Mouse (Mus musculus) embryonic facial prominence, embryonic 10.5 days (tissue): ENCODE measurements at regions not wholly inside any gene's neighbourhood (a gene's known extent, or its start where the extent isn't known, plus 50 kb on each side); places are given as distances from the start of the nearest gene placed in this dataset.

Experiments used
- DNase-seq: peaks from one replicate; pipeline ENCODE4 v3.0.0-alpha.2; 2017; ENCODE audit warnings: low spot score
- H3K27ac ChIP-seq: fragments of 300-500 bp; sonication (generic); replicated peaks from 2 replicates; pipeline ENCODE4 v1.5.1; 2016; ENCODE audit warnings: mild to moderate bottlenecking
- H3K27me3 ChIP-seq: fragments of 300-500 bp; sonication (generic); replicated peaks from 2 replicates; pipeline ENCODE4 v1.6.1; 2016; ENCODE audit warnings: low read depth, mild to moderate bottlenecking; ENCODE audit not compliant: poor library complexity, severe bottlenecking
- H3K36me3 ChIP-seq: fragments of 300-500 bp; sonication (generic); replicated peaks from 2 replicates; pipeline ENCODE4 v1.6.1; 2016; ENCODE audit warnings: mild to moderate bottlenecking, moderate library complexity
- H3K4me1 ChIP-seq: fragments of 300-500 bp; sonication (generic); 2 replicates; pipeline ENCODE4 v1.6.1; 2016
- H3K4me3 ChIP-seq: fragments of 300-500 bp; sonication (generic); 2 replicates; pipeline ENCODE4 v1.5.1; 2016; ENCODE audit warnings: mild to moderate bottlenecking, moderate library complexity
- H3K9me3 ChIP-seq: fragments of 300-500 bp; sonication (generic); 2 replicates; pipeline ENCODE4 v1.6.1; 2016; ENCODE audit warnings: mild to moderate bottlenecking
- WGBS: fragments of 180-500 bp; shearing (Covaris S2); methylation state at CpG from one replicate; pipeline ENCODE4 v1.1.7; 2016; 5-methylcytosine and 5-hydroxymethylcytosine counted together

DNA sequence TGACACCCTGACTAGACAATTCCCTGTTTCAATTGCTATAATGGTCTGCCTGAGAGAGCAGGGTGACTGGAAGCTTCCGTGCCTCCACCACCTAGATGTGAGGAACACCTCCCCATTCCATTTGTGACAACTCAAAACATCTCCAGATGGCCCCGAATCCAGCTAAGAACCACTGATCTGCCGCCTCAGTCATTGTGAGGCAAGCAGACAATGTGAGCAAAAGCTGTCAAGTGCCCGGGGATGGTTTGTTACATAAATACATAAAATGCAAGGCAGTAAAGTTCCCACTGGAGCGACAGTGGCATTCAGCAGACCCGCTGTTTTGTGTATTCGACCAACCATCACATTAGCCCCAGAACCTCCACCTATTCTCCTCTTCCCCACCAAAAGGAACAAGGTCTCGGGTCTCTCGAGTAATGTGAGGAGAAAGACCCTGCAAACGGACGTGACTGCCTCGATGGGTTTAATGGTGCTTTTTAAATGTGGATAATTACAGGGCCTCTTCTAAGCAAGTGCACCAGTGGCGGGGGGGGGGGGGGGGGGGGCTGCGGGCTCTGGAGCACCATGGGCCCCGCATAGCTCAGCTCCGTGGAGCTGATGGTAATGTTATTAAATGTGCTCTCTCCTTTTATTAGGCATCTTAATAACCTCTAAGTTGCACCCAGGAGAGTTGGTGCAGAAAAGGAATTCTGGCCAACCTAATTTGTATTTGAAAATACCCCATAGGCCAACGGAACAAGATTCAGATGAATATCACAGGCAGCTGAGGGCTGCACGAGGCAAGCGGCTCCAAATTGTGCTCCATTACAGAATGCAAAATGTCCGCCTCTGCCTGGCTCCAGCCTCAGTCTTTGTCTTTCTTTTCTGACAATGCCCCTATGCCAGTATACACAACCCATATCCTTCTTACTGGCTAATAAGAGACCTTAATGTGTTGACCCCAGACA, 360.6 kb upstream of the Clint1 start:
- H3K36me3 ChIP-seq, result no peaks in the 10 kb centered on the region
- H3K4me3 ChIP-seq, result no peak overlapping the region
- H3K4me1 ChIP-seq, result peaks cover 38% of the 10 kb centered on the region
- WGBS, result 67% methylated on average over 20 of the region's 20 CpGs
- no peaks in the 10 kb centered on the region for H3K9me3 ChIP-seq
- DNase-seq, result no peak
- peak overlapping the region; percentile 35; the same call in 1 of the 2 replicates for H3K27ac ChIP-seq
- 0 out of 2 replicates have a peak, but pooled peaks cover 7% of the 10 kb centered on the region for H3K27me3 ChIP-seq

DNA sequence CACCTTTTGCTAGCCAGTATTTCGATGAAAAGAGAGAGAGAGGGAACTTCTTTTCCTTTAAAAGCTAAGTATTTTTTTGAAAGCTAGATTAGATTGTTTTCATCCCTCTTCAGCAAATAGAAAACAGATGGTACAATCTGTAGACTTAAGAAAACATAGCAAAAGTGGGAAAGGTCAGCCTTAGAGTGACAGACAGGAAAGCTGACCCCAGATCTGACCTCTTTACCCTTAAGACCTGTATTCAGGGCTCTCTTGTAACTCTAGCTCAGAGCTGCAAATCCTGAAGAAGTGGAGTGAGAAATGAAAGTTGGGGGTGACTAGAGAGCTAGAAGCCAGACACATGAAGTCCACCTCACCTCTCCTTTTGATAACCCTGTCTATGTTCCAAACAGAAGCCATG, 356.6 kb upstream of the Clint1 start:
- no peak overlapping the region for H3K27ac ChIP-seq
- H3K27me3 ChIP-seq, result 0 out of 2 replicates have a peak, but pooled peaks cover 7% of the 10 kb centered on the region
- no peaks in the 10 kb centered on the region for H3K36me3 ChIP-seq
- peak; percentile 39 for DNase-seq
- 17% methylated on average over 1 of the region's 1 CpGs for WGBS
- H3K4me3 ChIP-seq, result no peak overlapping the region
- peaks cover 38% of the 10 kb centered on the region for H3K4me1 ChIP-seq
- no peaks in the 10 kb centered on the region for H3K9me3 ChIP-seq

DNA sequence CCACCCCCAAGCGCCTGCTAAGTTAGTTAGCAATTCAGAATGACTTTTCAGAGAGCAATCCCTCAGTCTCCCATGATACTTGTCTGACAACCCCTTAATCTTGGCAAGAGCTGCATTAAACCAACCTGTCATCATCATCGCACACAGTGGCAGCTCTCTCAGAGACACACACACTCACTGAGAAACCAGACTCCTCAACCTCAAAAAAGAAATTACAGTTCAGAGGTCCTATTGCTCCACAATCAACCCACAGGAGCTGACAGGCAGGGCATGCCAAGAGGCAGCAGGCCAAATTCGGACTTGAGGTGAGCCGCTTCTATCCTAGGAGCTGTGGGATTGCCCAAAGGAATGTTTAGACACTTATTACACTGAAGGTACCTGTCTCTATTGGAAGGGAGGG, 343.3 kb upstream of the Clint1 start:
- H3K4me3 ChIP-seq, result no peak overlapping the region
- H3K27ac ChIP-seq, result peak overlapping the region; percentile 10; the same call in 1 of the 2 replicates
- 63% methylated on average over 4 of the region's 4 CpGs for WGBS
- H3K27me3 ChIP-seq, result no peaks in the 10 kb centered on the region
- H3K4me1 ChIP-seq, result peaks cover 11% of the 10 kb centered on the region
- no peaks in the 10 kb centered on the region for H3K9me3 ChIP-seq
- no peaks in the 10 kb centered on the region for H3K36me3 ChIP-seq
- no peak for DNase-seq

DNA sequence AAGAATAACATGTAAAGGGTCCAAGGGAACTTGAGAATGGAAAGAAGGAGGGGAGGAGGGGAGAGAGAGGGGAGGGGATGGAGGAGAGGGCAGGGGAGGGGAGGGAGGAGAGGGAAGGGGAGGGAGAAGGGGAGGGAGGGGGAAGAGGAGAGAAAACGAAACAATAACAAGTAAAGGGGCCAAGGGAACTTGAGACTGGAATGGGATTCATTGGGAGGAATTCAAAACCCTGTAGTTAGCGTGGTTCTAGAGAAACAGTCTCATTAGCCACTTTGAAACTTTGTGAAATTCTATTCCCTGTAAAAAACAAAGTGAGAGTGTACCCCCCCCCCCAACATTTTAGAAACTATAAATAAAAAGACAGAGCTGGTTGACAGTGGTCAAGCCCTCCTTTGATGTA, 342.6 kb upstream of the Clint1 start:
- Histone ChIP-seq H3K4me3 (no peak overlapping the region), H3K4me1 (peaks cover 15% of the 10 kb centered on the region), H3K36me3 (no peaks in the 10 kb centered on the region), H3K27ac (no peak overlapping the region), H3K9me3 (no peaks in the 10 kb centered on the region), H3K27me3 (no peaks in the 10 kb centered on the region)
- 33% methylated on average over 2 of the region's 2 CpGs for WGBS
- DNase-seq, result no peak

DNA sequence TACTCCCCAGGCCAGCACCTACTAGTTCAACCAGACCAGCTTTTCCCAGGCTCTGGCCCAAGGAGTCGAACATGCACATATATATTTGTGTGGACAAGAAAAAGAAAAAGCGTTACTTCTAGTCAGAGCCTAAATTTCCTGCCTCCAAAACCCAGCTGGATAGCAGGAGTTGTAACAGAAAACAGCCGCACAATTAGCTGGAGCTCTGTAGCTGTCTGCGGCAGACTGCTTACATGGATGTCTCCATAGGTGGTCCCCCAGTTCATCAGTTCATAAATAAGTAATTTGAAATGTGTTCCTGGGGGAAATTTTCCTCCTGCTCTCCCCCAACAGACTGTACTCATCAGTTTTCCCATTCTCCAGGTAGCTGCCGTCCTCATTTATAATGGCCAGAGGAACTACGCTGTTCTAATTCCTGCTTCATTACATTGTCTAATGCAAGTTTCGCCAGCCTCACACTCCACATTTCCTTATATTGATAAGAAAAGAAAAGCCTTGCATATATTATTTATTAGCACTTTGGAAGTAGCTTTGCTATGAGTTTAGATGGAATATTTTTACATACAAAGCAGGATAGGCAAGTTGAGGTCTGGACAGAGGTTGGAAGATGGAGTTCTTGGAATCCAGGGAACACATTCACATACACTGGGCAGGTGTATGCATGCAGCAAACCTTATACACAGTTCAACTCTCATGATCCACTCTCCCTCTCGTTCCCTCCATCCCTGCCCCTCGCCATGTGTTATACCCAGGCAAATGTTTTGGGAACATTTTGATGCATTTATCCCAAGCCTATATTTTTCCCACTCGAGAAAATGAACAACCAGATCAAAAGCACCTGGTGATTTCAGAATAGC, 337.2 kb upstream of the Clint1 start:
- H3K27ac ChIP-seq, result 0 out of 2 replicates have a peak overlapping the region, but pooled peaks have one; percentile 1
- H3K36me3 ChIP-seq, result no peaks in the 10 kb centered on the region
- H3K4me3 ChIP-seq, result no peak overlapping the region
- H3K27me3 ChIP-seq, result no peaks in the 10 kb centered on the region
- WGBS, result 70% methylated on average over 10 of the region's 10 CpGs
- DNase-seq, result no peak
- H3K9me3 ChIP-seq, result no peaks in the 10 kb centered on the region
- H3K4me1 ChIP-seq, result peaks cover 13% of the 10 kb centered on the region

DNA sequence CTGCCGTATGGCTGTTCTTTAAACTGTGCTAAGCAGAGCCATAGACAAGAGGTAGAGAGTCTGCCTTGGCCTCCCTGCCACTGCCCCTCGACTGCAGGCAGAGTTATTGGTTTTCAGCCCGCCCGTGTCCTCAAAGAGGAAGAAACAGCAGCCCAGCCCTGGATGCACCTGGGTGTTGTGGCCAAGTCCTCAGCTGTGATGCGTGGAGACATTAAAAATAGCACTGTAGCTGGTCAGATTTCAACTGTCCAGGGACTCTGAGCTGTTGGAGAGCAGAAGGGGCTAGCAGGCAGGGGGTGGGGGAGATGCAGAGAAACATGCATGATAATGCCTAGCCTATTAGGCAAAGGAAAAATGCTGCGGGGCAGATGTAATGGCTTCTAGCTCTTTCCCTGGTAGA, 327.1 kb upstream of the Clint1 start:
- Histone ChIP-seq H3K4me1 (peaks cover 31% of the 10 kb centered on the region), H3K36me3 (no peaks in the 10 kb centered on the region), H3K4me3 (no peak overlapping the region), H3K9me3 (no peaks in the 10 kb centered on the region), H3K27me3 (no peaks in the 10 kb centered on the region), H3K27ac (0 out of 2 replicates have a peak overlapping the region, but pooled peaks have one; percentile 5)
- DNase-seq, result peak; percentile 19
- 73% methylated on average over 6 of the region's 6 CpGs for WGBS

DNA sequence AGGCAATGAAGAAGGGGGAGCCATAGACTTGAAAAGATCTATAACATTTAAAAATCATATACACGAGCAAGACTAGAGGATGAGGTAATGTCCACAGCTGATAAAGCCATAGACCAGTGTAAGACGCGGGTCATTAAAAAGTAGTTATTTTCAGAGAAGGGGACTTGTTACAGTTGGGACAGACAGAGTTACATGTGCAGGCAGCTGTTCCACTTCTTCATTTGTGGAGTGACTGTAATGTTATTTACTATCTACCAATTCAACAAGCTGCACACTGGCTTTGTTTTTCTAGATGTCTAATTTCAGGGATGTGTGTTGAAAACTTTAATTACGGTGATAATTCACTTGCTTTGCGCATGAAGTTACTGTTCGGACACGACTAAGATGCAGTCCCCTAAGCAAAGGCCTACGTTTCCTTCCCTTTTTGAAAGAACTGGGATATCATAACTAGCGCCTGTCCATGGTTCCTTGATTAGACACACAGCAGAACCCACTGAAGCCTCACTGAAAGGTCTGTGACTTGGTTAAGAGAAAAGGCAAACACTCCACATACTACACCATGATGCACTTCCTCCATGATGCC, 320.7 kb upstream of the Clint1 start:
- no peak for DNase-seq
- H3K4me1 ChIP-seq, result peaks cover 6% of the 10 kb centered on the region
- no peaks in the 10 kb centered on the region for H3K9me3 ChIP-seq
- no peak overlapping the region for H3K4me3 ChIP-seq
- H3K27me3 ChIP-seq, result no peaks in the 10 kb centered on the region
- no peak overlapping the region for H3K27ac ChIP-seq
- H3K36me3 ChIP-seq, result no peaks in the 10 kb centered on the region
- 93% methylated on average over 9 of the region's 9 CpGs for WGBS

DNA sequence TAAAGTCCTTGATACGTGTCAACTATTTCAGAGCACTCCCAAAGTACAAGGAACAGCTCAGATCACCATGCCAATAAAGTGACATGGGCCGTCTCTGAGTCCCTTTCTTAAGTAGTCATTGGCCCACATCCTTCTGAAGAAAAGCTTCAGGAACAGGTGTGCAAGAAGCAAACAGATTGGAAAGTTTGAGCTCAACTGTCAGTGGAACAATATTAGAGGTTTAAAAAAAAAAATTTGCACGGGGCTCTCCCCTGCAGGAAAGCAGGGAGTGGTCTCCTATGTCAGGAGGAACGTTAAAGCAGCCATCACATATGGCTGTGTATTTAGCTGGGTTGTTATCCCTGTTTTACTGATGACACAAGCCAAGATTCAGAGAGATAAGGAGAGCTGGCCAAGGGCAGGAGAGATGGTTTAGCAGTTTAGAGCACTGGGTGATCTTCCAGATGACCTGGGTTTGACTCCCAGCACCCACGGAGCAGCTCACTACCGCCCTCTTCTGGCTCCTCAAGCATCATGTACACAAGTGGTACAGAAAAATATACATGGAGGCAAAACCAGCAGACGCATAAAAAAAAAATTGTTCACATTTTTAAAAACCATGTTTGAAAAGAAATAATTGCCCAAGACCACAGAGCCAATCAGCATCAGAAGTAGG, 318.3 kb upstream of the Clint1 start:
- Histone ChIP-seq H3K9me3 (no peaks in the 10 kb centered on the region), H3K36me3 (no peaks in the 10 kb centered on the region), H3K27ac (no peak overlapping the region), H3K4me3 (no peak overlapping the region), H3K27me3 (peaks cover 2% of the 10 kb centered on the region; the same call in 1 of the 2 replicates), H3K4me1 (peaks cover 8% of the 10 kb centered on the region)
- WGBS, result 58% methylated on average over 7 of the region's 7 CpGs
- DNase-seq, result peak; percentile 56

DNA sequence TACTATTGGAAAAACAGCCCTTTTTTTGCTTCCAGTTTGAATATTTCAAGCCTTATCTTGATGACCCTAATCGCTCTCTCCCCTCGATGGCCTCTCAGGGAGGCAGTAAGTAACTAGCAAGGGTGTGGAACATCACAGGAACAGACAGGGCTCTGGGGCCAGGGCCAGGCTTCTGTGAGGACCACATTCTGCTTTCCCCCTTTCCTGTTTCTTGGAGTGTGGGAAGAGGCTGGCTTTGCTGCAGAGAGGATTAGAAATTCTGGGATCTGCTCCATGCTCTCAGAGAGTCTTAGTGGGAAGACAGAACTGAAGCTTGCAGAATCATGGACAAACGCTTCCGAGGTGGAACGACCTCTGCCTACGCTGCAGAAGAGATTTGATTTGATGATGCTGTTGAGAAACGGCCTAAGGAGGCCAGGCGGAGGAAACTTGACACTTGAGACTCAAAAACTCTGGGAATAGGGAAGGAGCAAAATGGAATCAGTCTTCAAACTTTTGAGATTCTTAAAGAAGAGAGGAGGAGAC, 316.3 kb upstream of the Clint1 start:
- peak; percentile 30 for DNase-seq
- 62% methylated on average over 8 of the region's 8 CpGs for WGBS
- Histone ChIP-seq H3K4me1 (peaks cover 17% of the 10 kb centered on the region), H3K27me3 (peaks cover 6% of the 10 kb centered on the region; the same call in 1 of the 2 replicates), H3K27ac (peak overlapping the region; percentile 51; the same call in 1 of the 2 replicates), H3K36me3 (no peaks in the 10 kb centered on the region), H3K4me3 (no peak overlapping the region), H3K9me3 (no peaks in the 10 kb centered on the region)

DNA sequence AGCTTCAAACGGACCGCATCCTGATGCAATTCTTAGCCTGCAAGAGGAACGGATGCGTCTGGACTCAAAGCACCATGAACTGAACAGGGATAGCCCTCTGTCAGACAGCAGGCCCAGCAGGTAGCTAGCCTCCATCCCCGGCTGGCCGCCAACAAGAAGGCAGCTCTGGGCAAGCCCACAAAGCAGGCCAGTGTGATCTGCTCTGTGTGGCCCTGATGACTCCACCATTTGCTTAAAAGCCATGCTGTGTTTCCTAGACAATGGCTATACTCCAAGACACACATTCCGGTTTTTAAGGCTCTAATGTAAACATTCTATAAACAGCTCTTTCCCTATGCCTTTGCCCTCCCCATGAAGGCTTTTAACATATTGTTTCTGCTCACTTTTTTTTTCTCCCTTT, 313.8 kb upstream of the Clint1 start:
- 70% methylated on average over 7 of the region's 7 CpGs for WGBS
- peaks cover 10% of the 10 kb centered on the region; the same call in 1 of the 2 replicates for H3K27me3 ChIP-seq
- H3K4me3 ChIP-seq, result no peak overlapping the region
- no peaks in the 10 kb centered on the region for H3K36me3 ChIP-seq
- H3K27ac ChIP-seq, result no peak overlapping the region
- peaks cover 17% of the 10 kb centered on the region for H3K4me1 ChIP-seq
- DNase-seq, result no peak
- no peaks in the 10 kb centered on the region for H3K9me3 ChIP-seq

DNA sequence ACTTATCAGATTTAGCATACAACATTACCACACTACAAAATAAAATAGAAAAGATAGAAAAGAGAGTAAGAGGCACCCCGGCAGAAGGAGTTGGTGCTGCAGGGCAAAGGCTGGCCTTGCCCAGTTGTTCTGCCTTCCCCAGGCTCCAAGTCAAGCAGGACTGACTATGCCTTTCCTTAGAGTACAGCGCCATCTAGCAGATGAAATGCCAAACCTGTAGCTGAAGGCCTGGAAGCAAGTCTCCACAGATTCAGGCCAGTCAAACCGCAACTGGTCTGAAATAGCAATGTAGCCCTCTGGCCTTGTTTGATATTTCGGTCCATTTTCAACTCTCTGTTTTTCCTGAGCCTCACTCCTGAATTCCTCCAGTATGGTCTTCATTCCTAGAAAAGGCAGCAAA, 312.4 kb upstream of the Clint1 start:
- Histone ChIP-seq H3K27ac (no peak overlapping the region), H3K36me3 (no peaks in the 10 kb centered on the region), H3K9me3 (no peaks in the 10 kb centered on the region), H3K4me3 (no peak overlapping the region), H3K27me3 (peaks cover 10% of the 10 kb centered on the region; the same call in 1 of the 2 replicates), H3K4me1 (peaks cover 17% of the 10 kb centered on the region)
- DNase-seq, result peak; percentile 73
- WGBS, result 48% methylated on average over 4 of the region's 4 CpGs
